Comparison of ENCODE assay signal across 8 mouse cellular contexts in genomic region chr9:96873082-96873481, GRCm38 (mm10). TPM values are rescaled to one million over a fixed set of nuclear protein-coding genes. Genes with fewer than 3 reads are reported as not detected.
DNase-seq lines count a peak whose midpoint lies in the region; ATAC-seq lines count a peak whose summit lies in the region.

No protein-coding gene starts in this region.

- no peak for ATAC-seq in midbrain, embryonic 11.5 days (ENCODE audit: low FRiP score)

- peaks cover 5% of the 10 kb centered on the region for H3K9me3 ChIP-seq in midbrain, embryonic 11.5 days (ENCODE audit: control insufficient read depth, low read length)

- no peak overlapping the region for H3K4me3 ChIP-seq in midbrain, embryonic 11.5 days (ENCODE audit: low read depth, low read length)

- WGBS in midbrain, embryonic 11.5 days, result 71% methylated on average over 5 of the region's 5 CpGs

- intact Hi-C loops in gastrocnemius, postnatal 14 days (cut with DNase I; ENCODE audit: low total_unique reads), result no loop called here

- H3K4me1 ChIP-seq in midbrain, embryonic 11.5 days (ENCODE audit: control insufficient read depth, insufficient read depth, low read length), result peaks cover 2% of the 10 kb centered on the region; the same call in 1 of the 2 replicates

- no peak overlapping the region for H3K9ac ChIP-seq in midbrain, embryonic 11.5 days (ENCODE audit: low read length)

- peak; percentile 19 for DNase-seq in gastrocnemius, adult 18-20 months (ENCODE audit: low spot score)
- no peak for DNase-seq in gastrocnemius, postnatal 25 days
- peak; percentile 84 for DNase-seq in 416B (ENCODE audit: low read depth)
- peak; percentile 72 for DNase-seq in adrenal gland, postnatal 10 days
- peak; percentile 50 for DNase-seq in gastrocnemius, postnatal 14 days
- DNase-seq in lung, adult 18-20 months, result peak; percentile 30 to 53
- DNase-seq in thymus, postnatal 14 days, result peak; percentile 33
- DNase-seq in midbrain, embryonic 11.5 days (ENCODE audit: low spot score, missing footprints), result no peak

- H3K27ac ChIP-seq in midbrain, embryonic 11.5 days (ENCODE audit: low read depth, low read length), result no peak overlapping the region

- H3K27me3 ChIP-seq in midbrain, embryonic 11.5 days (ENCODE audit: control insufficient read depth, insufficient read depth, low read length), result no peaks in the 10 kb centered on the region

- no peak overlapping the region for H3K4me2 ChIP-seq in midbrain, embryonic 11.5 days

- no peaks in the 10 kb centered on the region; the same call in 1 of the 2 replicates for H3K36me3 ChIP-seq in midbrain, embryonic 11.5 days (ENCODE audit: control insufficient read depth, insufficient read depth, low read length)

RNA-seq across cellular contexts. Expression of gene Pxylp1, which starts 19.4 kb away (rescaled TPM):
- total RNA-seq in gastrocnemius, adult 18-20 months (2021), result under 1 TPM; 0.68 to 0.95 TPM
- total RNA-seq in gastrocnemius, postnatal 25 days (2021), result 1 to 10 TPM; 1.7 to 1.8 TPM
- total RNA-seq in adrenal gland, postnatal 10 days (2021), result 10 to 100 TPM in 1 of 2 experiments, 1 to 10 TPM in 1; 8.8 to 11.0 TPM
- 1 to 10 TPM; 2.2 to 2.4 TPM for total RNA-seq in gastrocnemius, postnatal 14 days (2021)
- 63.8 and 71.8 TPM in 2 replicates for polyA plus RNA-seq in midbrain, embryonic 11.5 days (2014; fragmentation: Nextera tagmentation; extraction: Ambion mirVana)

Comparison
In these comparisons a context has a peak if more than half of its experiments do, and no peak if none do; other contexts are left out.
1. DNase-seq: peak in gastrocnemius, adult 18-20 months (single experiment), 416B (single experiment), adrenal gland, postnatal 10 days (single experiment), gastrocnemius, postnatal 14 days (single experiment), lung, adult 18-20 months (2 of 2) and thymus, postnatal 14 days (single experiment); none in gastrocnemius, postnatal 25 days (single experiment) and midbrain, embryonic 11.5 days (single experiment).